ENCODE assay signal across 24 mouse cellular contexts in genomic region chr9:96391921-96392320, GRCm38 (mm10). TPM values are rescaled to one million over a fixed set of nuclear protein-coding genes. Genes with fewer than 3 reads are reported as not detected.
DNase-seq lines count a peak whose midpoint lies in the region; ATAC-seq lines count a peak whose summit lies in the region.
"Had no signal": no experiment of that assay in that cellular context is flagged by ENCODE, and none has a peak within 500 bp of the region (broad histone marks: within the 10 kb centered on the region; RNA-seq: fewer than 3 reads in every experiment).

No protein-coding gene starts in this region.

- H3K4me1 ChIP-seq in neural tube, embryonic 15.5 days, result no peaks in the 10 kb centered on the region
- H3K4me1 ChIP-seq: midbrain, embryonic 15.5 days; neural tube, embryonic 12.5 days had no signal

- H3K36me3 ChIP-seq in macrophage (ENCODE audit: inconsistent target), result no peaks in the 10 kb centered on the region
- H3K36me3 ChIP-seq in neural tube, embryonic 15.5 days, result no peaks in the 10 kb centered on the region
- H3K36me3 ChIP-seq: G1E; heart, embryonic 13.5 days; liver, embryonic 13.5 days; midbrain, embryonic 15.5 days; neural tube, embryonic 12.5 days had no signal

- peak overlapping the region; percentile 88 for H3K27ac ChIP-seq in macrophage
- no peak overlapping the region for H3K27ac ChIP-seq in neural tube, embryonic 15.5 days (replicated peaks)
- H3K27ac ChIP-seq: hindbrain, postnatal 0 days; liver, embryonic 13.5 days; midbrain, embryonic 15.5 days; neural tube, embryonic 12.5 days had no signal

- no peak overlapping the region for H3K4me2 ChIP-seq in neural tube, embryonic 15.5 days
- H3K4me2 ChIP-seq: heart, embryonic 13.5 days; liver, embryonic 13.5 days; midbrain, embryonic 15.5 days; neural tube, embryonic 12.5 days had no signal

- H3K27me3 ChIP-seq in neural tube, embryonic 15.5 days (replicated peaks), result no peaks in the 10 kb centered on the region
- H3K27me3 ChIP-seq: heart, embryonic 13.5 days; liver, embryonic 13.5 days; midbrain, embryonic 15.5 days; neural tube, embryonic 12.5 days had no signal

- no peaks in the 10 kb centered on the region for H3K79me2 ChIP-seq in macrophage (ENCODE audit: inconsistent target)

- no peaks in the 10 kb centered on the region for H3K9me3 ChIP-seq in neural tube, embryonic 15.5 days (replicated peaks)
- H3K9me3 ChIP-seq: G1E; heart, embryonic 13.5 days; liver, embryonic 13.5 days; midbrain, embryonic 15.5 days; neural tube, embryonic 12.5 days had no signal

- WGBS in macrophage (ENCODE audit: missing documents), result 0% methylated on average over 1 of the region's 1 CpGs
- 92% methylated on average over 1 of the region's 1 CpGs for WGBS in neural tube, embryonic 15.5 days

- ATAC-seq in neural tube, embryonic 15.5 days (ENCODE audit: low FRiP score), result no peak
- ATAC-seq: forebrain, embryonic 14.5 days; hindbrain, postnatal 0 days; midbrain, embryonic 15.5 days had no signal

- H3K9ac ChIP-seq in neural tube, embryonic 15.5 days (replicated peaks), result no peak overlapping the region
- H3K9ac ChIP-seq: heart, embryonic 13.5 days; liver, embryonic 13.5 days; midbrain, embryonic 15.5 days; neural tube, embryonic 12.5 days had no signal

- peak; percentile 17 for DNase-seq in layer of hippocampus, adult 11-12 months (ENCODE audit: low spot score)
- no peak for DNase-seq in layer of hippocampus, postnatal 36 days
- DNase-seq in 416B (ENCODE audit: low read depth), result peak; percentile 90
- peak; percentile 57 for DNase-seq in T-cell, adult 2 months (ENCODE audit: low spot score)
- DNase-seq in right cerebral cortex, postnatal 25 days, result no peak
- DNase-seq in cerebellum, adult 9-10 months, result no peak
- DNase-seq: adrenal gland, adult 2 months; B cell, adult 2 months; cerebellum, adult 11 months; cerebellum, postnatal 36 days; gastrocnemius, postnatal 36 days; heart, postnatal 4 days; kidney, adult 9 months; left cerebral cortex, postnatal 4 days; liver, embryonic 13.5 days had no signal

- H3K4me3 ChIP-seq in macrophage (ENCODE audit: inconsistent target), result no peak overlapping the region
- no peak overlapping the region for H3K4me3 ChIP-seq in neural tube, embryonic 15.5 days (replicated peaks)
- H3K4me3 ChIP-seq: erythroblast, embryonic 14.5 days; heart, embryonic 13.5 days; liver, embryonic 13.5 days; midbrain, embryonic 15.5 days; neural tube, embryonic 12.5 days had no signal

RNA-seq across cellular contexts. Expression of gene Atp1b3, which starts 27.7 kb away (rescaled TPM):
- 10 to 100 TPM; 78.5 to 87.6 TPM for total RNA-seq in layer of hippocampus, postnatal 36 days (2021)
- 100 to 1,000 TPM in 25 of 26 experiments, 10 to 100 TPM in 1; 75.8 to 320 (median 144) TPM for total RNA-seq in macrophage (2018; cell fraction: chromatin; rRNA removed)
- 100 to 1,000 TPM; 399 to 624 (median 517) TPM for total RNA-seq in macrophage (2018; cell fraction: cytosol; rRNA removed)
- total RNA-seq in macrophage (2018; cell fraction: nucleus; rRNA removed), result 100 to 1,000 TPM; 178 to 546 (median 438) TPM
- polyA plus RNA-seq in macrophage (2018), result 272 to 584 TPM (median 564 TPM) in 3 replicates
- polyA plus RNA-seq in neural tube, embryonic 15.5 days (2015; fragmentation: Nextera tagmentation; extraction: Ambion mirVana), result 177 and 189 TPM in 2 replicates

Comparison
In these comparisons a context has a peak if more than half of its experiments do, and no peak if none do; other contexts are left out.
1. DNase-seq: peak in layer of hippocampus, adult 11-12 months (single experiment), 416B (single experiment) and T-cell, adult 2 months (single experiment); none in layer of hippocampus, postnatal 36 days (0 of 2), right cerebral cortex, postnatal 25 days (single experiment) and cerebellum, adult 9-10 months (single experiment).